Mouse (Mus musculus): ENCODE data around the gene Traf5. TPM values are rescaled to one million over a fixed set of nuclear protein-coding genes. Genes with fewer than 3 reads are reported as not detected.

Gene Traf5
- 106 TPM for polyA plus RNA-seq (2015; fragmentation: Illumina TruSeq; extraction: RNeasy Lipid Tissue Mini Kit (QIAGEN cat#74804); ENCODE audit: insufficient read depth, low replicate concordance)

GRCm38 (mm10) chr1:192091806-192092772, at the start of gene Traf5:
Gene Traf5 (minus strand): TSS chr1:192092559.

GRCm38 (mm10) chr1:192137926-192138910, 45.9 kb upstream of the Traf5 start, which contains the start of gene Rcor3:
Gene Rcor3 (minus strand): TSS chr1:192138062.

GRCm38 (mm10) chr1:191977187-191977586, 115.2 kb downstream of the Traf5 start, which contains the start of gene Rd3:
Gene Rd3 (plus strand): TSS chr1:191977370.

Other genes with a start within 250 kb of the Traf5 start
- gene Slc30a1, start 185.8 kb downstream of the Traf5 start, polyA plus RNA-seq (2015; fragmentation: Illumina TruSeq; extraction: RNeasy Lipid Tissue Mini Kit (QIAGEN cat#74804); ENCODE audit: insufficient read depth, low replicate concordance), result 15.6 TPM
- not detected for gene Rd3, start 115.2 kb downstream of the Traf5 start, polyA plus RNA-seq (2015; fragmentation: Illumina TruSeq; extraction: RNeasy Lipid Tissue Mini Kit (QIAGEN cat#74804); ENCODE audit: insufficient read depth, low replicate concordance)
- gene Rcor3, start 45.5 kb upstream of the Traf5 start, polyA plus RNA-seq (2015; fragmentation: Illumina TruSeq; extraction: RNeasy Lipid Tissue Mini Kit (QIAGEN cat#74804); ENCODE audit: insufficient read depth, low replicate concordance), result 17.7 TPM
- 1.7 TPM for gene Kcnh1, start 98.2 kb upstream of the Traf5 start, polyA plus RNA-seq (2015; fragmentation: Illumina TruSeq; extraction: RNeasy Lipid Tissue Mini Kit (QIAGEN cat#74804); ENCODE audit: insufficient read depth, low replicate concordance)

Measured in spleen, adult 10 weeks (tissue).